Mouse (Mus musculus): ENCODE measurements around the gene Eif3k.

GRCm38 (mm10) chr7:29025566-29025965 is 43.9 kb upstream of the Eif3k start:
- TF ChIP-seq CHD2 (IDR thresholded peaks at IDR 0.05; ENCODE audit: low read depth, low read length) (no peak), HCFC1 (IDR thresholded peaks at IDR 0.05; ENCODE audit: borderline replicate concordance, insufficient read depth, low read length) (no peak)

All from ES-E14 (cell line).